Mouse (Mus musculus) lung, postnatal 14 days (tissue): ENCODE measurements around the gene Cd47.
A peak's percentile ranks its signal among the peaks of the same experiment; 100 is the strongest.

Source experiments
- DNase-seq: peaks from one replicate; pipeline ENCODE4 v3.0.0; 2021

Cd47 gene

DNA sequence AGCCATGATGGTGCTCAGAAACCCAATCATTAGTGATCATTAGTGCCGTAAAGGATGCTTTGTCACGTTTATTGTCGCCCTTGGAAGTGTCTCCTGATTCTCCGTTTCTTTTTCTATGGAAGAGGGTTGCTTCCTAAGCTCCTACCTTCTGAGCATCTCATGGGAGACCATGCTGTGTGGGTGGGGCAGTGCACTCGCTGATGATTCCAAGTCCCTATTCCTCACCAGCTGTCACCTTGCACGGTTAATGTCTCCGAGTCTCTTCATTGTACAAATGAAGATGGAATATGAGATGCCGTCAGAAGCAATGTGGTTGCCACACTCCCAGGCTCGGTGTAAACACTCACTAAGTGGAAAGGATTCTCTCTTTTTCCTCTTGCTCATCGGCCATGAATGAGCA is 119.9 kb downstream of the Cd47 start:
- DNase-seq = no peak

DNA sequence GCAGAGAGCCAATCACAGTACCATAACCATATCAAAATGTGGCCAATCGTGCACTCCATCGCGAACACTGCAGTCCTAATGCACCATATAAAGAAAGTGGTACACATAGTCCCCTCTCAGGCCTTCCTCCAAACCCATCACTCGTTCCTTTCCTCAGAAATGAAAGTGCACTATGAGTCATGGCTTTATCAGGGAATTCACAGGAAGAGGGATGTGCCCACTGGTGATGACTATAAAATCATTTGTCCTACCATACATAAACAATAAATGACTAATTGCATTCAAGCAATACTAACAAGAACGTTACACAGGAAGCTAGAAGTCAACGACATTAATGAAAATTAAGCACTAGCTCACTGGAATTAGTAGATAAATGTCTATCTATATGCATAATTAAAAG is 121.3 kb downstream of the Cd47 start:
- no peak for DNase-seq

DNA sequence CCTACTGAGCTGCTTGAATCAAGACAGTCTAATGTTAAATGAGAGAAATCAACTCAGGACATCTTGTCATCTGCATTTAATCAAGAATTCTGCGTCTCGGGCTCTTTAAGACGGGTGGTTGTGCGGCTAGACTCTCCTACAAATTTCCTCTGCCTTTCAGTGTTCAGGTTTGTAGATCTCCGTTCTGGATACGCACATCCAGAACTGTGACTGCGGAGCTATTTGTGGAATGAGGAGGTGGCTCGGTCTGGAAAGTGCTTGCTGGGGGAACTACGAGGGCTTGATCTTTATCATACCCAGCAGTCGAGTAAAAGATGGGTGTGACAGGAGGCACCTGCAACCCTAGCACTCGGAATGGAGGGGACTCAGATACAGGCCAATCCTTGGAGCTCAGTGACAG is 121.8 kb downstream of the Cd47 start:
- DNase-seq = no peak

GRCm38 (mm10) chr16:49923720-49924119 is 123.4 kb downstream of the Cd47 start:
- no peak for DNase-seq

DNA sequence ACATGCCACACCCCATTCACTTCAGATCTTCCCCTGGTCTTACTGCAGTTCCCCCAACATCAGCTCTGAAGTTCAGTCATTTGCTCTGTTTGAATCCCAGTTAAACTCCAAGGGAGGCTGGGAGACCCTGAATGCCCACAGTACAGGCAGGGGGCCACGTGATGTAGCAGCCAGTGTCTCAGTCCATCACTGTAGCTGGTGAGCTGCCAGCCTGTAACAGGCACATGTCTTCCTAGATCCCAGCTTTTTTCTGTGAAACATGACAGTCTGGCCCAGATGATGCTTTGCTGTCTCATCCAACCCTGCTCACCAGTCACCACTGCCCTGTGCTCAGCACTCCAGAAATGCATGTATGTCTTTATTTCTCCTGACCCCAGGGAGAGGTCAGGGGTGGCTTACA is 124.6 kb downstream of the Cd47 start:
- DNase-seq = no peak

- DNase-seq = no peak
These were observed 132.9 kb downstream of the Cd47 start for GRCm38 (mm10) chr16:49933274-49933673.

DNA sequence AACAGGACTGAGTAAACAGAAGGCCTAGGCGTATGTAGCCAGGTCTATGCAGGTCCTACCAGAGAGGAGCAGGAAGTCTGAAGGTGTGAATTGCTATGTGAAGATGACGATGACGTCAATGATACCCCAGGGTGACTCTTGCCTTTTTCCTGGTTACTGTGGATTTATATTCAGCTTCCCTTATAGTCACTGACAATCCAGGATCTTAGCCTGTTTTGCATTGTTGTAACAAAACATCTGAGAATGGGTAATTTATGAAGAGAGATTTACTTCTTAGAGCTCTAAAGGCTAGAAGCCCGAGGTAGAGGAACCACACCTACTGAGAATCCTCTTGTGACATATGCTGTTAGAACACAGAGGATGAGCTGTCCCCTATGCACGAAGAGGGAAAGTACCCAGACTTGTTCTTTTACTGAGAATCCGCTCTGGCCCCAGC is 135.7 kb downstream of the Cd47 start:
- DNase-seq = no peak

DNA sequence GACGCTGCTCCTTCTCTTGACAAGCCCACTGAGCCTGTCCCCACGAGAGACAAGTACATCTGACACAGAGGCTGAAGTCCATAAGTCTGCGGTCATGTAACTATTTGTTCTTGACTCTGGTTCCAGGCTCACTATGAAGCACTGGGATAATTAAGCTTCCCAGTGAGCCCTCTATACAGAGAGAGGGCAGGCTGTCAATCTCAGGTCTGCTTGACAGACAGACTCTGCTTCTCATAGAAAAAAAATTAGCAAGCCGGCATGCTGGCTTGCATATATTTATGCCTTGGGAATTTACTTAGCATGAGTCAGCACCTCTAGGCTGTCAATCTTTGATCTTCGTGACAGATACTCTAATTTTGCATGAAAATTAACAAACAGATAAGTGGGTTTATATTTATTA is 136.5 kb downstream of the Cd47 start:
- no peak for DNase-seq

DNA sequence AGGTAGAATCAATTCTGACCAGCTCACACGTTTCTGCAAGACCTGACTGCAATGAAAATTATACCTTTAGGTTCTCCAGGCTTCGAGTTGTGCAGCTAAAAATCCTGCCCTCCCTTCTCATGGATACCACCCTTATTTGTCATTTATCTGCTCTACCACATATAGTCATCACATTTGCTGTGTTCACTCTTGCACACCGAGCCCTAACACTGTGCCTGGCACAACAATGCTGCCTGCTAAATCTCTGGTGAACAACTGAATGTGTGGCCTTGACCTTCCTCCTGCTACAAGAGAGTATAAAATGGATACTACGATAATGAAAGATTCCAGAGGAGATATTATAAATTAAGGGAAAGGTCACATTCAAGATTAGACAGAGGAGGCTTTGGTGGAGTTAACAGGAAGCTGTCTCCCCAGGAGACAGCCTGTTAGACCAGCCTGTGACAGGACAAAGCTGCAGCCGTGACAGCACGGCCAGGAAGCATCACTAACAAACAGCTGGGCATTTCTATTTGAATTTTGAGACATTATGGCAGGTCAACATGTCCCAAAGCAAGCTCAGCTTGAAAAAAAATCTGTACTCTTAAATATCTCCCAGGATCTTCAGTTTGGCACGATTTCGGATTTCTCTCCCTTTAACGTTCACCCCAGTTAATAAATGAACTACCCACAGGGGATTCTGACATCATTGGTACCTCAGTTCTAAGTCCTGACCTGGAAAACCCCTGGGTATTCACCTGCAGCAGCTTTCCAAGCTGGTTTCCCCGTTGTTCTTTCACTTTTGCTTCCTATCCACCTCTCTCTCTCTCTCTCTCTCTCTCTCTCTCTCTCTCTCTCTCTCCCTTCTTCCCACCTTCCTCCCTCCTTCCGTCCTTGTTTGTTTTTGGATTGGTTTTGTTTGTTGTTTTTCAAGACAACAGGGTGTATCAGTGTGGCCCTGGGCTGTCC is 137.2 kb downstream of the Cd47 start:
- no peak for DNase-seq

DNA sequence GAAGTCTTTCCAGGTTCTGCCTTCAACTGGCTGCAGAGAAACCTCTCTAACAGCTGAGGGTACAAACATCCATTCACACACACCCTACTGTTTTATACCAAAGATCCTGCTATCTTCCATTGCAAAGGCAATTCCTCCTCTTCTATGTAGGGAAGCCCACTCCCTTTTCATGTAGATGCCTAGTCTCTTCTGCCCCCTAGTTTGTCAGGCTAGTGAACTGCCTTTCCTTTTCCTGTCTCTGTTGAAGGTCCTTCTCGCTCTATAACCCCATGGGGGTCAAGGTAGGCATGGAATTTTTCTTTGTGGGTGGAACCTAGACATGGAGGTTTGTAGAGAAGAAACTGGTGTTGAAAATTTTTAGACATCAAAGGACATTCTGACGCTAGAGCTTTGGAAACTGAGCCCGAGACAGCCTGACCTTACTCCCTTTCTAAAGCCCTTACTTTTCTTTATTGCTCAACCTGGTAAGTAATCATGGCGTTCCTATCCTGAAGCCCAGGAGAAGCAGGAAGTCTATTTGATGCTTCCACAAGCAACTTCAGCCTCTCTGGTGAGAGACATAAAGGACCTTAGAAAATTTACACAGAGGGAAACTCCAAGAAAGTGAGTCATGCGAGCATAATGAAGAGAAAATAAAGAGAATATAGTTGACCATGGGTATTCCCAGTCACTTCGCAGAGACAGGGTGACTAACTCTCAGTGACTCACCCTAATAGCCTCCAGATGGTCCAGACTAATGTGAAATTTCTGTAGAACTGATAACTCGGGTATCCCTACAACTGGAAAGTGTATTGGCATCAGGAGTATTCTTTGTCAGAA is 138.4 kb downstream of the Cd47 start:
- no peak for DNase-seq

DNA sequence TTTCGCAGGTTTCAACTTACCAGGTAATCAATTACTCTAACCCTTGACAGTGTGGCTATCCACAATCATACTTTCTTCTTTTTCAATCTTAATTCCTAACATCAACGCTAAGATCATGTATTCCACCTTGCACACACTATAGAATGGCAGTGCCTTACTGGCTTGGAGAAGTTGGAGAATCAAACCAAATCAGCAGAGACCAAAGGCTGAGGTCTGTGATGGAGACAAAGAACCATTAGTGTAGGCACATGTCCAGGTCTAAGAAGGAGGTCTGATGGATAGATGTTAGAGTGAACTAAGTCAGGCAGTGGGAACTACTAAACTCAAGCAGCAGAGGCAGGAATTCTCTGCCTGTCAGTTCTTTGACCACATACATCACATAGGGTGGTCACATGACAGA is 139.0 kb downstream of the Cd47 start:
- DNase-seq = no peak

DNA sequence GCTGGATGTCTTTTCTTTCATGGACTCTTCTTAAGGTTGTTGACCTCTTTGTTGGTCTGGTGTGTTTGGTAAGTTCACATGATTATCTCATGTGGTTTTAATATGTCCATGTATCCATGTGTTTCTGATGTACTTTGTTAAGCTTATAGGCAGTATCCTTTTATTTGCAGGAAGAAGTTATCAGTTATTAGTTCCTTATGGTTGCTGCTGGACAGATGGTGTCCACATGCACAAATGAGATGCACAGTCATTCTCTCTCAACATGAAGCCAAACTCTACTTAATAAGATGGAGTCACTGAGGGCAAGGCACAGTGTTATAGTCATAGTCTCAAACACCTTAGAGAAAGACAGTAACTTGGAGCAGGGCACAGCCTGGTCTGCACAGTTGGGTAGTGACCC is 140.1 kb downstream of the Cd47 start:
- no peak for DNase-seq

DNA sequence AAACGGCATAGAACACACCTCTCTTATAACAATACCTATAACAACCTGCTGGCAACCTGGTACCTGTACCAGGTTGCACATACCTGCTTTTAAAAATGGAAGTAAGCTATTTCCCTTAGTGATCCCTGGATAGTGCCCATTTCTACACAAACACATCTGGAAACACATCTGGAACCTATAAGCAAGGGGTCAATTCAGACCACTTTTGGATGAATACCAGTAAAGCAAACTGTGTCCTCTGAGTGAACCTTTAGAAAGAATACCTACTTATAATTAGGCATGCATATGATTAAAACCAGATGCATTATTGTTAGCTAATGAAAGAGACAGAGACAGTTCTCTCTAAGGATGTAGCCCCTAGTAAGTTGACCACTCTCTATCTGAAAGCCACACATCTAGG is 140.7 kb downstream of the Cd47 start:
- DNase-seq = no peak

GRCm38 (mm10) chr16:49943726-49944125 is 143.4 kb downstream of the Cd47 start:
- no peak for DNase-seq

- DNase-seq = no peak
These were observed 144.8 kb downstream of the Cd47 start for GRCm38 (mm10) chr16:49945084-49945483.

- no peak for DNase-seq
These were observed 146.7 kb downstream of the Cd47 start for GRCm38 (mm10) chr16:49947049-49947448.

DNA sequence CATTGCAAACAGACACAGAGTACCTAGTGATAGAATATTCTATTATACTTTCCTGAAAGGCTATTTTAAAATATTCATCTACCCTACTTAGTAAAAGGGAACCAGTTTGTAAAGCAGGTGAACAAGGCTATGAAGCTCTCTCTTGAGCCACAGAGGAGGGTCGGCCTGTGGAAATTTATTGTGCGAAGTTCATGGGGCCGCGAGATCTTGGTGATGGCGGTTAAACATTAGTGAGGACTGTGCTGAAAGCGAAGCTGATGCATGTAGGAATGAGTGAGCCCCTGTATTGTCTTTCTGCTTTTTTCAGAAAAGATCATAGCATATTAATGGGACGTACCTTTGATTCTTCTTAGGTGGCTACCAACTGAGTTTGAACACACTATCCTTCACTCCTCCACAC is 147.3 kb downstream of the Cd47 start:
- DNase-seq = no peak

DNA sequence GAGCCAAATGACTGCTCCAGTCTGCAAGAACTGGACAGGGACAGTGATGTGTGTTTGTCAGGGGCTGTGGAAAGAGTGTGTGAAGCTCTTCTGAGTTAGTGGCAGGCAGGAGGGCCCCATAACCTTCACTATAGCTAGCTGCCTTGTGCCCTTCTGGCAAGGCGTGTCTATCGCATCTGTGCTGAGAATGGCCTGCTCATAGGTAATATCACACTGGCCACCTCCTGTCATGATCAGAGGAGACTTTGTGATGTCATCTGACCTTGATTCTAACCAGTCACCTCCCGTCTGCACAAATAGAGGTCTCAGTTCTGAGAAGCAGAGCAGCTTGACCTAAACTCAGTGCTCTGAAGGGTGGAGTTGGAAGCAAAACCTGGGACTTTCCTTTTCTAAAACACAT is 148.0 kb downstream of the Cd47 start:
- DNase-seq = no peak

DNA sequence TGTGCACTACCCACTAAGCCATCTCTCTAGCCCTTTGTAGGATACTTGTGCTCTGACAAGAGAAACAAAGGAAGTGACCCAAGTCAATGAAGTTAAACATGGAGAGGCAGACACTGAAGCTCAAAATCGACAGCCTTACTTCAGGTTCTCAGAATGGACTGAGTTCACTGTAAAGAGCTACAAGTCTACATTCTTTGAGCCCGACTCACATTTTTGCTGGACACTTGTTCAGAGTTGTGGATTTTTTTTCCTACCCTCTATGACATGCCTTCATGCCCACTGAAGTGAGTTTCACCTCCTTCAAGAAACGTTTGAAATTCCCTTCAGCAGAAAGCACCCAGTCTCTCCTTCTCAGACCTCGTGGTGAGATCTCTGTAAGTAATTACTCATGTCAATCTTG is 148.9 kb downstream of the Cd47 start:
- DNase-seq = no peak

DNA sequence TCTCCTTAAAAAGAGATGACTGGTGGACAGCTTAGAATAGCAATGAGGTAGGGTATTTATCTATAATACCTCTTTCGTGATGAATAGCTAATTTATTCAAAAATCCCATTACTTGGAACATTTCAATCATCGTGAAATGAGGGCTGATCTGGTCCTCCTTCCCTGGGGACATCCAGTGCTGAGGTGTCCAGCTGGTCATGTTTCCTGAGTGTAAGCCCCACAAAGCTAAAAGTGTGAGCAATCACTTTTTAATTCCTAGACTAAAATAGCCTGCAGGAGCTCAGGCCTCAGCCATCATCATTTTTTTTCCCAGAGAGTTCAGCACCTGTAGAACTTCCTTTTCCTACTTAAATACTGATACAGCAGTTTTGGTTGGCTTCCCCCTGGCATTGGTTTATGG is 150.0 kb downstream of the Cd47 start:
- no peak for DNase-seq

GRCm38 (mm10) chr16:49951288-49951691 is 151.0 kb downstream of the Cd47 start:
- peak; percentile 32 for DNase-seq

- peak; percentile 46 for DNase-seq
These were observed 151.7 kb downstream of the Cd47 start for GRCm38 (mm10) chr16:49951925-49952523.

DNA sequence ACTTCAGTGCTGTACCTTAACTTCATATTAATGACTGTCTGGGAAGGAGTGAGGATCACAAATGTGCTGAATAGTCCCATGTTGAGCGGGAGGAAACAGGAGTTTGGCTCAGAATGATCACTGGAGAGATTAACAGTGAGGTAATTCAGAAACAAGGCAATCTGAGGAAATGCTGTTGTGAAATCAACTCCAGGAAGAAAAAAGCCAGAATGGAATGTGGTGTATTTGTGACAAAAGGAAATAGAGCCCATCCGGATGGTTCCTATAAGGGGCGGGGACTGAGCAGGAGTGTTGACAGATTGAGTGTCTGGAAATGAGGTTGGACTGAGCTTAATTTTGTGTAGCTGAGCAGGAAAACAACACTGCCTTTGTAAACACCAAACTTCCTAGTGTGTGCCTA is 153.5 kb downstream of the Cd47 start:
- DNase-seq = peak; percentile 38

GRCm38 (mm10) chr16:49954909-49955308 is 154.6 kb downstream of the Cd47 start:
- no peak for DNase-seq
